27 mouse cellular contexts compared by ENCODE assay signal in genomic region chr6:115782781-115783180, GRCm38 (mm10). TPM values are rescaled to one million over a fixed set of nuclear protein-coding genes. Genes with fewer than 3 reads are reported as not detected.
DNase-seq lines count a peak whose midpoint lies in the region; ATAC-seq lines count a peak whose summit lies in the region.
"Had no signal": no experiment of that assay in that cellular context is flagged by ENCODE, and none has a peak within 500 bp of the region (broad histone marks: within the 10 kb centered on the region; RNA-seq: fewer than 3 reads in every experiment).

No protein-coding gene starts in this region.

- no peak for DNase-seq in heart, adult 9 months (ENCODE audit: low spot score in 2 of 2)
- DNase-seq in ES-CJ7 (ENCODE audit: low read depth, low spot score) (peak; percentile 40), R1 (ENCODE audit: low read depth, low spot score) (peak; percentile 63)
- DNase-seq in adrenal gland, postnatal 36 days = peak; percentile 69 to 74
- no peak for DNase-seq in layer of hippocampus, adult 9-10 months (ENCODE audit: low spot score)
- DNase-seq in layer of hippocampus, adult 8-10 months (ENCODE audit: low spot score in 2 of 2) = no peak
- DNase-seq: cerebellum, adult 11 months; cerebellum, adult 9-10 months; cerebellum, postnatal 36 days; gastrocnemius, postnatal 14 days; heart, adult 11 months; heart, postnatal 36 days; kidney, adult 8-10 months; kidney, postnatal 4 days; liver had no signal

- H3K27me3 ChIP-seq in heart, embryonic 15.5 days = no peaks in the 10 kb centered on the region
- H3K27me3 ChIP-seq: forebrain, embryonic 13.5 days; hindbrain, embryonic 12.5 days; liver, embryonic 15.5 days; lung, embryonic 15.5 days; midbrain, embryonic 15.5 days; neural tube, embryonic 12.5 days had no signal

- H3K4me1 ChIP-seq in heart, embryonic 15.5 days (replicated peaks) = peaks cover 11% of the 10 kb centered on the region; the same call in 1 of the 2 replicates
- H3K4me1 ChIP-seq: forebrain, embryonic 13.5 days; liver, embryonic 15.5 days; lung, embryonic 15.5 days; midbrain, embryonic 10.5 days; midbrain, embryonic 15.5 days; neural tube, embryonic 12.5 days had no signal

- no peak for ATAC-seq in heart, embryonic 15.5 days (replicated peaks; ENCODE audit: insufficient number of reproducible peaks, insufficient read depth, low FRiP score, low read depth)
- ATAC-seq: activated CD4-positive, CD25-positive, alpha-beta regulatory T cell, adult 4 months; forebrain, embryonic 13.5 days; hindbrain, postnatal 0 days; intestine, embryonic 16.5 days; midbrain, embryonic 15.5 days had no signal

- H3K4me2 ChIP-seq in heart, embryonic 15.5 days = no peak overlapping the region
- H3K4me2 ChIP-seq: forebrain, embryonic 13.5 days; hindbrain, embryonic 12.5 days; liver, embryonic 15.5 days; lung, embryonic 15.5 days; midbrain, embryonic 15.5 days; neural tube, embryonic 12.5 days had no signal

- peaks cover 80% of the 10 kb centered on the region for H3K36me3 ChIP-seq in heart, embryonic 15.5 days

- H3K27ac ChIP-seq in heart, embryonic 15.5 days = peak overlapping the region; percentile 9; the same call in 1 of the 2 replicates
- H3K27ac ChIP-seq: forebrain, embryonic 13.5 days; hindbrain, embryonic 12.5 days; hindbrain, postnatal 0 days; kidney, postnatal 0 days; liver, embryonic 15.5 days; lung, embryonic 15.5 days; midbrain, embryonic 10.5 days; midbrain, embryonic 15.5 days; neural tube, embryonic 12.5 days had no signal

- H3K9ac ChIP-seq in heart, embryonic 15.5 days = no peak overlapping the region
- H3K9ac ChIP-seq: forebrain, embryonic 13.5 days; hindbrain, embryonic 12.5 days; liver, embryonic 15.5 days; lung, embryonic 15.5 days; midbrain, embryonic 15.5 days; neural tube, embryonic 12.5 days had no signal

- 70% methylated on average over 3 of the region's 3 CpGs for WGBS in heart, embryonic 15.5 days

- H3K9me3 ChIP-seq in heart, embryonic 15.5 days (replicated peaks) = no peaks in the 10 kb centered on the region
- H3K9me3 ChIP-seq: forebrain, embryonic 13.5 days; hindbrain, embryonic 12.5 days; liver, embryonic 15.5 days; lung, embryonic 15.5 days; midbrain, embryonic 10.5 days; midbrain, embryonic 15.5 days; neural tube, embryonic 12.5 days had no signal

- no peak overlapping the region for H3K4me3 ChIP-seq in heart, embryonic 15.5 days
- H3K4me3 ChIP-seq: forebrain, embryonic 13.5 days; hindbrain, embryonic 12.5 days; liver, embryonic 15.5 days; lung, embryonic 15.5 days; midbrain, embryonic 10.5 days; midbrain, embryonic 15.5 days; neural tube, embryonic 12.5 days had no signal

RNA-seq across cellular contexts. Expression of gene Cand2, which starts 8.4 kb away (rescaled TPM):
- 40.8 and 48.7 TPM in 2 replicates for polyA plus RNA-seq in heart, embryonic 15.5 days (2015; fragmentation: Nextera tagmentation; extraction: Ambion mirVana)
- total RNA-seq in adrenal gland, postnatal 36 days (2021) = 10 to 100 TPM; 10.4 to 12.7 TPM
- 1 to 10 TPM; 2.5 to 4.7 (median 3.4) TPM for total RNA-seq in layer of hippocampus, adult 8-10 months (2022)

RNA-seq across cellular contexts. Expression of gene Tmem40, which starts 20.6 kb away (rescaled TPM):
- 1.3 and 1.7 TPM in 2 replicates for polyA plus RNA-seq in heart, embryonic 15.5 days (2015; fragmentation: Nextera tagmentation; extraction: Ambion mirVana)
- total RNA-seq in adrenal gland, postnatal 36 days (2021) = under 1 TPM in 1 of 2 experiments, not detected in 1; 0.33 TPM
- total RNA-seq in layer of hippocampus, adult 8-10 months (2022) = under 1 TPM in 3 of 4 experiments, not detected in 1; 0.55 to 0.62 (median 0.59) TPM
- polyA plus RNA-seq: activated CD4-positive, CD25-positive, alpha-beta regulatory T cell, adult 4 months had no signal

RNA-seq across cellular contexts. Expression of gene Rpl32, which starts 25.8 kb away (rescaled TPM):
- 1,057 and 1,253 TPM in 2 replicates for polyA plus RNA-seq in heart, embryonic 15.5 days (2015; fragmentation: Nextera tagmentation; extraction: Ambion mirVana)
- 1,000 to 10,000 TPM; 1,143 to 1,221 TPM for total RNA-seq in adrenal gland, postnatal 36 days (2021)
- 100 to 1,000 TPM; 486 to 663 (median 564) TPM for total RNA-seq in layer of hippocampus, adult 8-10 months (2022)

RNA-seq across cellular contexts. Expression of gene Efcab12, which starts 55.4 kb away (rescaled TPM):
- polyA plus RNA-seq in heart, embryonic 15.5 days (2015; fragmentation: Nextera tagmentation; extraction: Ambion mirVana) = 0.29 and 0.53 TPM in 2 replicates
- under 1 TPM; 0.36 to 0.86 TPM for total RNA-seq in adrenal gland, postnatal 36 days (2021)
- 1 to 10 TPM; 4.3 to 5.7 (median 5.4) TPM for total RNA-seq in layer of hippocampus, adult 8-10 months (2022)

Comparison
In these comparisons a context has a peak if more than half of its experiments do, and no peak if none do; other contexts are left out.
1. DNase-seq: peak in ES-CJ7 (single experiment), R1 (single experiment) and adrenal gland, postnatal 36 days (2 of 2); none in heart, adult 9 months (0 of 2), layer of hippocampus, adult 9-10 months (single experiment) and layer of hippocampus, adult 8-10 months (0 of 2).